Mouse (Mus musculus) MEL (cell line): ENCODE measurements around the gene Gatad2b. TPM values are rescaled to one million over a fixed set of nuclear protein-coding genes. Genes with fewer than 3 reads are reported as not detected.

Experiments
- polyA plus RNA-seq, 2 experiments: library from polyadenylated mRNA; stranded (reverse) in 1 of 2; unstranded in 1 of 2; fragments of >175 nt in 1 of 2; fragments of >200 nt in 1 of 2; gene quantifications; 2 replicates each; pipeline versions ENCODE4 v1.2.1 to v1.2.4; 2012; ENCODE audit warnings: low replicate concordance in 2 of 2, low read depth in 1 of 2; ENCODE audit not compliant: insufficient read length in 2 of 2, insufficient read depth in 1 of 2, missing spikeins in 1 of 2
- total RNA-seq: library from RNA; depleted of rRNA; stranded (reverse); fragments of 300-350 nt; gene quantifications from 2 replicates; pipeline ENCODE4 v1.2.3, GENCODE M21; 2012; rRNA removed

Gatad2b gene
- total and polyA plus RNA-seq, 3 experiments, result 9.1 to 37.6 TPM; not detected in 1

Other genes starting within 250 kb of the Gatad2b start
- 152 and 161 TPM in 2 replicates for gene 4933434E20Rik, start 241.5 kb upstream of the Gatad2b start, total RNA-seq
- 100 to 1,000 TPM; 184 to 227 TPM for gene 4933434E20Rik, start 241.5 kb upstream of the Gatad2b start, polyA plus RNA-seq
- gene Ubap2l, start 240.6 kb upstream of the Gatad2b start, total RNA-seq, result 102 and 107 TPM in 2 replicates
- gene Ubap2l, start 240.6 kb upstream of the Gatad2b start, polyA plus RNA-seq, result 100 to 1,000 TPM; 247 to 442 TPM
- gene Tpm3, start 220.5 kb upstream of the Gatad2b start, total RNA-seq, result 274 and 314 TPM in 2 replicates
- gene Tpm3, start 220.5 kb upstream of the Gatad2b start, polyA plus RNA-seq, result 100 to 1,000 TPM; 205 to 273 TPM
- gene Nup210l, start 189.0 kb upstream of the Gatad2b start, total RNA-seq, result 0.54 and 0.62 TPM in 2 replicates
- under 1 TPM in 1 of 2 experiments, not detected in 1; 0.65 TPM for gene Nup210l, start 189.0 kb upstream of the Gatad2b start, polyA plus RNA-seq
- gene Rps27, start 79.5 kb upstream of the Gatad2b start, total RNA-seq, result 5,481 and 6,504 TPM in 2 replicates
- 1,000 to 10,000 TPM in 1 of 2 experiments, not detected in 1; 2,476 TPM for gene Rps27, start 79.5 kb upstream of the Gatad2b start, polyA plus RNA-seq
- 4.3 and 5.1 TPM in 2 replicates for gene Rab13, start 79.5 kb upstream of the Gatad2b start, total RNA-seq
- 1 to 10 TPM in 1 of 2 experiments, not detected in 1; 7.7 TPM for gene Rab13, start 79.5 kb upstream of the Gatad2b start, polyA plus RNA-seq
- gene Jtb, start 61.6 kb upstream of the Gatad2b start, total RNA-seq, result 76.0 and 107 TPM in 2 replicates
- 100 to 1,000 TPM in 1 of 2 experiments, not detected in 1; 103 TPM for gene Jtb, start 61.6 kb upstream of the Gatad2b start, polyA plus RNA-seq
- 0.08 TPM in 1 of 2 replicates, not detected in the other for gene Creb3l4, start 49.7 kb upstream of the Gatad2b start, total RNA-seq
- gene Creb3l4, start 49.7 kb upstream of the Gatad2b start, polyA plus RNA-seq, result under 1 TPM in 1 of 2 experiments, not detected in 1; 0.07 TPM
- 47.2 and 58.5 TPM in 2 replicates for gene Slc39a1, start 45.0 kb upstream of the Gatad2b start, total RNA-seq
- gene Slc39a1, start 45.0 kb upstream of the Gatad2b start, polyA plus RNA-seq, result 10 to 100 TPM; 61.7 to 80.5 TPM
- gene Crtc2, start 39.0 kb upstream of the Gatad2b start, total RNA-seq, result 7.1 and 7.6 TPM in 2 replicates
- 10 to 100 TPM in 1 of 2 experiments, not detected in 1; 66.9 TPM for gene Crtc2, start 39.0 kb upstream of the Gatad2b start, polyA plus RNA-seq
- gene Dennd4b, start 28.0 kb upstream of the Gatad2b start, total RNA-seq, result 10.3 and 11.6 TPM in 2 replicates
- gene Dennd4b, start 28.0 kb upstream of the Gatad2b start, polyA plus RNA-seq, result 10 to 100 TPM in 1 of 2 experiments, not detected in 1; 27.1 TPM
- gene Slc27a3, start 96.8 kb downstream of the Gatad2b start, total RNA-seq, result 1.4 and 1.9 TPM in 2 replicates
- 1 to 10 TPM in 1 of 2 experiments, not detected in 1; 2.8 TPM for gene Slc27a3, start 96.8 kb downstream of the Gatad2b start, polyA plus RNA-seq
- 55.9 and 58.5 TPM in 2 replicates for gene Ints3, start 140.4 kb downstream of the Gatad2b start, total RNA-seq
- 100 to 1,000 TPM; 101 to 115 TPM for gene Ints3, start 140.4 kb downstream of the Gatad2b start, polyA plus RNA-seq
- not detected in 2 replicates for gene Npr1, start 172.7 kb downstream of the Gatad2b start, total RNA-seq
- gene Npr1, start 172.7 kb downstream of the Gatad2b start, polyA plus RNA-seq, result under 1 TPM in 1 of 2 experiments, not detected in 1; 0.11 TPM
- gene Ilf2, start 182.9 kb downstream of the Gatad2b start, total RNA-seq, result 162 and 175 TPM in 2 replicates
- 100 to 1,000 TPM; 107 to 223 TPM for gene Ilf2, start 182.9 kb downstream of the Gatad2b start, polyA plus RNA-seq
- 24.5 and 25.2 TPM in 2 replicates for gene Snapin, start 197.9 kb downstream of the Gatad2b start, total RNA-seq
- 10 to 100 TPM in 1 of 2 experiments, not detected in 1; 46.8 TPM for gene Snapin, start 197.9 kb downstream of the Gatad2b start, polyA plus RNA-seq
- 201 and 202 TPM in 2 replicates for gene Chtop, start 216.3 kb downstream of the Gatad2b start, total RNA-seq
- 100 to 1,000 TPM in 1 of 2 experiments, not detected in 1; 320 TPM for gene Chtop, start 216.3 kb downstream of the Gatad2b start, polyA plus RNA-seq
- 8.7 and 14.4 TPM in 2 replicates for gene S100a1, start 221.2 kb downstream of the Gatad2b start, total RNA-seq
- gene S100a1, start 221.2 kb downstream of the Gatad2b start, polyA plus RNA-seq, result 10 to 100 TPM in 1 of 2 experiments, not detected in 1; 22.2 TPM
- gene S100a13, start 221.3 kb downstream of the Gatad2b start, total RNA-seq, result 26.1 and 29.9 TPM in 2 replicates
- 10 to 100 TPM in 1 of 2 experiments, not detected in 1; 22.0 TPM for gene S100a13, start 221.3 kb downstream of the Gatad2b start, polyA plus RNA-seq
- not detected in 2 replicates for gene S100a14, start 233.7 kb downstream of the Gatad2b start, total RNA-seq
- gene S100a14, start 233.7 kb downstream of the Gatad2b start, polyA plus RNA-seq, result not detected
- gene S100a16, start 244.1 kb downstream of the Gatad2b start, total RNA-seq, result not detected in 2 replicates
- gene S100a16, start 244.1 kb downstream of the Gatad2b start, polyA plus RNA-seq, result not detected